Mouse (Mus musculus) urinary bladder, adult 2 months (tissue): ENCODE data around the gene Fdxr. TPM values are rescaled to one million over a fixed set of nuclear protein-coding genes. Genes with fewer than 3 reads are reported as not detected.

Experiments used
- DNase-seq: peaks from one replicate; pipeline ENCODE4 v3.0.0; 2022; ENCODE audit warnings: low spot score
- polyA plus RNA-seq: library from polyadenylated mRNA; depleted of rRNA; stranded (reverse); fragments of >200 nt; gene quantifications from 2 replicates; pipeline ENCODE4 v1.2.3, GENCODE M21; 2012

The Fdxr gene
- polyA plus RNA-seq, 1 experiment = 11.6 TPM

- no peak for DNase-seq
Observed at GRCm38 (mm10) chr11:115236570-115236969, 40.3 kb downstream of the Fdxr start.

DNA sequence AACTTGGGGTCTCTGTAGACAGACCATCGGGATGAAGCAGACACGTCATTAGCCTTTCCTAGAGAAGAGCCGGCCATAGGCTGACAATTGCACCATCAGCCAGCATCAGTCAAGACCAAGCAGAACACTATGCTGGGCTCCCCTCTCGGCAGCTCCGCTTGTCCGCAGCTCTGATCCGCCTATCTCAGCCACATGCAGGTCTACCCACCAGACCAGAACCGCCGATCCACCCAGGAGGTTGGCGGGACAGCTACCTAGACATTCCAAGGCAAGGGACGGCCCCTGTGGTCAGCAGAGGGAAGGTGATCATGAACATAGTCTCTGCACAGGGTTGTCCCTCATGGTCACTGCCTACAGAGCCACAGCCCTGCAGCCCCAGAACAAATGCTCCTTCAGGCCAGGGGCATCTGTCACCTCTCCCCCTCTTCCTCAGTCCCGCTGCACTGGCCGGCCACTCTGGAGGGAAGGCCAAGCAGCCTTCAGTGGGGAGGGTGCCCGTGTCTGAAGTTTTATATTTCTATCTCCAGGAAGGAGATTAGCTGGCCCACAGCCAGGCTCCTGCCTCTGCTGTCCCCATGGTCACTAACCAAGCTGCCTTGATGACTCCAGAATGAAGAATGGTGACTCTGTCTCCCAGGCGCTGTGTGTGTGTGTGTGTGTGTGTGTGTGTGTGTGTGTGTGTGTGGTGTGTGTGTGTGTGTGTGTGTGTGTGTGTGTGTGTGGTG lies 42.4 kb downstream of the Fdxr start:
- DNase-seq = no peak

DNA sequence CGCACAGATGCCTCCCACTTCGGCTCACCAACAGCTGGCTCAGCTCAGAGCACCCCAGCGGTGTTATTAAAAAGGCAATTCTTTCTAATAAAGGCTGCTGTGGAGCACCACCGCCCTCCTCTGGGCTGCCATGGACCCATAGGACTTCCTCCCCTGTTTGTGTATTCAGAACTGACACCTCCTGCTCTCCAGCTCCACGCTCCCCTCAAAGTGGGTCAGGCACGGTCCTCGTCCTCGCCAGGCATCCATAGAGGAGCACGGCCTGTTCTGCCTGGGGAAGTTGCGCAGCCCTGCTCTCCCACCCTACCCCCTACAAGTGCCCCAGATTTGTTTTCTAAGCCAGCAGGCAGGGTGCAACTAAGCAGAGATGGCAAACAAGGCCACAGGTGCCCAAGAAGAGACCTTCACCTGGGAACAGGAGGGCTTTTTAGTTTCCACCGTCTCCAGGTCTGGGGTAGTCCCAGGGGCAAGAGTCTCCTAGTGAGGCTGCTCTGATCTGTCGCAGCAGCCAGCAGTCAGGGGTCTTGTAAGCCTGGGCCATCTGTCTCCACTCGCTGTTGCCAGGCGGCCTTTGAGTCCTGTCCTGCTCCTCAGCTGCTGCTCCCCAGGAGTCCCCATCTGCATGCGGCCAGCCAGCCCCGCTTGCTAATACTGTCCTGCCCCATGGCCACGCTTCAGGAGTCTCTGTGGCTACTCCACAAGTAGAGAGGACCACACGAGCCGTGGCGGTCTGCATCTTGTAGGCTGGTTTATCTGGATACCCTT lies 43.1 kb downstream of the Fdxr start:
- DNase-seq = no peak

- no peak for DNase-seq
Observed at GRCm38 (mm10) chr11:115232889-115233288, 44.0 kb downstream of the Fdxr start.

DNA sequence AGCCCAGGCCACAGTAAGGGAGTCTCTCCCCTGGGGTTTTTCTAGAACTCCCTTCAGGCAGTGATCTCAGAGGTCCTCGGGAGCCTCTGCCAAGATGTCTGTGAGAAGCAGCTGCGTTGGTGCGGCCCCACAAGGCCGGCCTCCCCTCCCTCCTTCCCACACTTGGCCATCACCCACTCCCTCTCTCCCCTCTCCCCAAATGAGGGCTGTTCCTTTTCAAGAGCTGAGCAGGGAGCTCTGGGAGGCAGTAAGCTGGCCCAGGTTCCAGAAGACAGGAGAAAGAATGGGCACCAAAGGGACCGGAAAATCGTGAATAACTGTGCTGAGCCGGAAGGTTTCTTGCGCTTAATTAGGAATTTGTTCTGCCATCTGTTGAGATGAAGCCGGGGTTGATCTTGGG lies 44.9 kb downstream of the Fdxr start:
- DNase-seq = no peak

DNA sequence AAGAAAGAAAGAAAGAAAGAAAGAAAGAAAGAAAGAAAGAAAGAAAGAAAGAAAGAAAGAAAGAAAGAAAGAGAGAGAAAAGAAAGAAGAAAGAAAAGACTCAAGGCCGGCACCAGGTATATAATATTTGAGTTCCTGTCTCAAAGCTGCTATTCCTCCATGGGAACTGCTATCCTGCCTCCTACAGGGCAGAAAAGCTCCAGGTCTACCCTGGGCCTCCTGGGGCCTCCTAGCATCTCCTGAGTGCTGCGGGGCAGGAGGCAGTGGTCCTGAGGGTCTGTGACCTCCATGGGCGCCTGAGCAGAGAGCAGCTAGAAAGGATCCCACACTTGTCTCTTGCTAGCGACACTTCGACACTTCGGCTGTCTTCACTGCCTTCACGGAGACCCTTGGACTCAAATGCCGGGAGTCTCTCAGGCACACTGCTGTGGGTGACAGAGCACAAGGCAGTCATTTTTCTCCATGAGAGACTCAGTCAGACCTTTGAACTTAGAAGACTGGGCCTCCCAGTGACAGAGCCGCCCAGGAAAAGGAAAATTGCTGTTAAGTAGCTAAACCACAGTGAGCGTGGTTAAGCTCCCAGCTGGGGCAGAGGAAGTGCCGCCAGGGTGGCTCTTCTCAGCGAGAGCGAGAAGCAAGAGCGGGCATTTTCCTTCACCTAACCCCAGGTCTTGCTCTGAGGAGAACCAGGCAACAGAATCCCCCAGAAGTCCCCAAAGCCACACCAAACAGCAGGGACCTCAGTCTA lies 45.5 kb downstream of the Fdxr start:
- DNase-seq = no peak

GRCm38 (mm10) chr11:115229021-115229930 lies 47.6 kb downstream of the Fdxr start:
- DNase-seq = no peak

GRCm38 (mm10) chr11:115228430-115228829 lies 48.4 kb downstream of the Fdxr start:
- no peak for DNase-seq

DNA sequence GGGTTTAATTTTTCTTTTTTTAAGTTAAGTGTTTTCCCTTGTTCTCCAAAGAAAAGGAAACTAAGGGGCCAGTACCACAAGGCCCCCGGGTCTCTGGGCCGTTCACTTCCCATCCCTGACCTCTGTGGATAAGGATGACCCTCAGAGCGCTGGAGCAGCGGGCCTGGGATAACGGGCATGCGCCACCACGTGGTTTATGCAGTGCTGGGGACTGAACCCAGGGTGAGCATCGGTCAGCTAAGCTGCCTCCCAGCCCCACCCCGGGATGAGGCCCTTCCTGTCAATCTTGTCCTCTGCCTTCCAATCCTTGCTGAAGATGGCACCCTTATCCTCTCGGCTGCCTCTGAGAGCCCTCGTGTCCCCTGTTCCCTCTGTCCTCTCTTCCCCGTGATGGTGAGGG lies 49.2 kb downstream of the Fdxr start:
- DNase-seq = no peak

- no peak for DNase-seq
Observed at GRCm38 (mm10) chr11:115226811-115227491, 49.9 kb downstream of the Fdxr start.

- DNase-seq = no peak
Observed at GRCm38 (mm10) chr11:115225301-115225700, 51.5 kb downstream of the Fdxr start.

DNA sequence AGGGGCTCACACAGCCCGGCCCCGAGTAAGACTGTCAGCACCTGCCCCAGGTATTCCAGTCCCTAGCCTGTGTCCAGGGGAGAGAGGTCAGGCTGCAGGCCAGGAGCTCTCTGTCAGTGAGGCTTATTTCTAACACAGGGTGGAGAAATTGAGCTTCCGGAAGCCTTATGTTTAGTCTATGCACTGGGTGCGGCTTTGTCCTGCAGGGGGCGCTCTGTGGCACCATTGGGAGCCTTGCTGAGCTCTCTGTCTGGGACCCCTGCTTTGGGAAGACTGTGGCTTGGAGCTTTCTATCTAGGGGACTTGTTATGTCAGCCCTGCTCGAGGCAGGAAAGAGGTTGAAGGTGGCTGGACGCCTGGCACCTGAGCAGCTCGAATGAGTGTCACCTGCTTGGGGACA lies 52.0 kb downstream of the Fdxr start:
- DNase-seq = no peak

DNA sequence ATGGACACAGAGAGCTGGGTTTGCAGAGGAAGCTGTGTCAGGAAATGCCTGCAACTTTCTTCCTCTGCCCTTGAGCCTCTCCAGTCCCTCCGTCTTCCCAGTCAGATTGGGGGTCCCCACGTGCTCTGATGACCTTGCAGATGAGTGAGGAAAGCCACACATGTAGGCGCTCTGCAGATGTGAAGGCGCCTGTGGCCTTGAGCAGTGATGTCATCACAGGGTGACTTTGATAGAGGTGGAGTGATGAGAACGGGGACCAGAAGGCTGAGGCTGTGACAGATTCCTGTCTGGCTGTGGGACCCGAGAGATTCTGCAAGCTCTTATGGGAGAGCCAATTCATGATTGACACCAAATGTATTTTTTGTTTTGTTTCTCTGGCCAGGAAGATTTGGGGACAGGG lies 53.0 kb downstream of the Fdxr start:
- no peak for DNase-seq

DNA sequence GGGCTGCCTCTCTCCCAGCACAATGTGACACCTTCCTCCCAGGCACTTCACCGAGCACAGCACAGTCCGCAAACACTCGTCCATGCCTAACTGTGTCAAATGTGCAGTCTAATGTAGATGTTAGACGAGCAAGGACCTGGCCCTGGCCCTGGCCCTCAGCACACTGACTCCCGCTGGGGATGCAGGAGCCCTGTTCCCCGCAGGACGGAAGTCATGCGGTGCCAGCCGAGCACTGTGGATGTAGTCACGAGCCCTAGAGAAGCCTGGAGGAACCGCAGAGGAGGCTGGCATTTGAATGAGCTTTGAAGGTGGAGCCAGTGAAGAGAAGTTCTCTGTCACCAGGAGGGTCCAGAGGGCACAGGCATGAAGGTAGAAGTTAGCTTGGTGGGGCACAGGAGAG lies 53.4 kb downstream of the Fdxr start:
- DNase-seq = no peak

DNA sequence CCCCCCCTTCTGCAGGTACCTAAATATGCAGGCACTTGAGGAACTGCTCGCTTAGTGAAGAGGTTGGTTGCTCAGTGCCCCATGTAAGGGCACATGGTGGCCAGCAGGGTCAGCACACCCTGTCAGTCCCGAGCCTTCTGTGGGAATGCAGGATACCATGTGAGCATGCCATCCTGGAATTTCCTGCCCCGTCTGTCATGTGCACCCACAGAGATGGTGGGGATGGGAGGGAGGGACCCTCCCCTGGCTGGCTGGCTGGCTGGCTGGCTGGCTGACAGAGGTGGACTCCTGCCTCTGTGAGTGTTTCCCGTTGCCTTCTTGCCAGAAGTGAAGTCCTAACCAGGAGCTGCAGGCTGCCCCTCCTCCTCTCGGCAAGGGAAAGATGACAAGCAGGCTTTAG lies 54.3 kb downstream of the Fdxr start:
- no peak for DNase-seq

DNA sequence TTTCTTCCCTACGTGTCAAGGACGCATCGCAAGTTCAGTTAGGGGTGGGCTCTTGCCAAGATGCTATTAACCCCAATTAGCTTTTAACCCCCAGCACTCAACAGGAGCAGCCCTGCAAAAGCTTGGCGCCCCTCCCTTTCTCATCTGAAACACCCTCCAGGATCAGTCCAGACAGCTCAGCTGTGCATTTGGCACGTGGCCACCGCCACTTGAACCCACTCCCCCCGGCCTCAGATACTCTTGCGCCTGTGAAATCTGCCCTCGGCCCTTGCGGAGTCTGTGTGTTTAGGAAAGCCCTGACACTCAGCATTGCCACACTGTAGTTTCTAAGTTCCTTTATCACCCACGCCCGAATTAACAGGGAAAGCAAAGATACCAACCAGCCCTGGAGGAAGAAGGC lies 54.8 kb downstream of the Fdxr start:
- no peak for DNase-seq

GRCm38 (mm10) chr11:115219685-115220084 lies 57.2 kb downstream of the Fdxr start:
- DNase-seq = no peak

GRCm38 (mm10) chr11:115219263-115219662 lies 57.6 kb downstream of the Fdxr start:
- no peak for DNase-seq
